Mouse (Mus musculus): ENCODE results near the gene Spesp1. TPM values are rescaled to one million over a fixed set of nuclear protein-coding genes. Genes with fewer than 3 reads are reported as not detected.

Gene Spesp1
- polyA plus RNA-seq, 1 experiment from 2014 or later: not detected

DNA sequence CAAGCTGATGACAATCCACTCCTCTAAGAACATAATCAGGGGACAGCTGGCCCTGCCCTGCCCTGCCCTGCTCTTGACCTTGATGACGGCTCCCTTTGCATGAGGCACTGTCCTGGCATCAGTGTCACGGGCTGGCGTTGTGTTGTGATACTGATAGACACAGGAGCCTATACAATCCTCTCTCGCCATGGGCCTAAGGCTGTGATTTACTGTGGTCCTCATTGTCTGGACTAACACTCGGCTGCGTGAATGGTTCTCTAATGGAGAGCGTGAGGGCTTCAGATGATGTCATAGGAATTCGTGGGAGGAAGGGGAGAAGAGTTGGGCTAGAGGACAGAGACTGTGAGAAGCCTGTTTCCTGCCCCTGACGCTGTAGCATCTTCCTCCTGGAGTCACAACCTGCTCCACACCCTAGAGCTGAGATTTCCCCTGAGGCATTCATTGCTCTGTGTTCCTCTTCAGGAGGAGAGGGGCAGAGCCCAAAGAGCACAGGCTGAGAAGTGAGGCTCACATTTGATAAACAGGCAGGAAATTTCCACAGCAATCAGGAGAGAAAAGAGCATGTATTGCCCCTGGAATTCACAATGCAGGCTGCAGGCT lies 44.5 kb downstream of the Spesp1 start:
- 52% methylated on average over 9 of the region's 9 CpGs for WGBS
- no peaks in the 10 kb centered on the region for H3K36me3 ChIP-seq (ENCODE audit: control insufficient read depth, insufficient read depth, low read length)
- no peak overlapping the region for H3K27ac ChIP-seq (ENCODE audit: low read length)
- H3K4me2 ChIP-seq (ENCODE audit: low read depth, low read length): no peak overlapping the region
- no peaks in the 10 kb centered on the region for H3K27me3 ChIP-seq (replicated peaks; ENCODE audit: control insufficient read depth, insufficient read depth, low read length)
- ATAC-seq: no peak
- H3K9ac ChIP-seq (ENCODE audit: low read depth, low read length): no peak overlapping the region
- H3K4me3 ChIP-seq (ENCODE audit: low read length): no peak overlapping the region
- no peaks in the 10 kb centered on the region for H3K9me3 ChIP-seq (ENCODE audit: control insufficient read depth, low read length)
- H3K4me1 ChIP-seq (ENCODE audit: control insufficient read depth, insufficient read depth, low read length): 0 out of 2 replicates have a peak, but pooled peaks cover 2% of the 10 kb centered on the region

- H3K9ac ChIP-seq (ENCODE audit: low read depth, low read length): no peak overlapping the region
- 82% methylated on average over 2 of the region's 2 CpGs for WGBS
- no peaks in the 10 kb centered on the region for H3K27me3 ChIP-seq (replicated peaks; ENCODE audit: control insufficient read depth, insufficient read depth, low read length)
- H3K36me3 ChIP-seq (ENCODE audit: control insufficient read depth, insufficient read depth, low read length): no peaks in the 10 kb centered on the region
- H3K9me3 ChIP-seq (ENCODE audit: control insufficient read depth, low read length): no peaks in the 10 kb centered on the region
- no peak overlapping the region for H3K4me2 ChIP-seq (ENCODE audit: low read depth, low read length)
- no peak overlapping the region for H3K4me3 ChIP-seq (ENCODE audit: low read length)
- ATAC-seq: no peak
- 0 out of 2 replicates have a peak, but pooled peaks cover 2% of the 10 kb centered on the region for H3K4me1 ChIP-seq (ENCODE audit: control insufficient read depth, insufficient read depth, low read length)
- H3K27ac ChIP-seq (ENCODE audit: low read length): no peak overlapping the region
Observed at GRCm38 (mm10) chr9:62235501-62235900, 46.5 kb downstream of the Spesp1 start.

DNA sequence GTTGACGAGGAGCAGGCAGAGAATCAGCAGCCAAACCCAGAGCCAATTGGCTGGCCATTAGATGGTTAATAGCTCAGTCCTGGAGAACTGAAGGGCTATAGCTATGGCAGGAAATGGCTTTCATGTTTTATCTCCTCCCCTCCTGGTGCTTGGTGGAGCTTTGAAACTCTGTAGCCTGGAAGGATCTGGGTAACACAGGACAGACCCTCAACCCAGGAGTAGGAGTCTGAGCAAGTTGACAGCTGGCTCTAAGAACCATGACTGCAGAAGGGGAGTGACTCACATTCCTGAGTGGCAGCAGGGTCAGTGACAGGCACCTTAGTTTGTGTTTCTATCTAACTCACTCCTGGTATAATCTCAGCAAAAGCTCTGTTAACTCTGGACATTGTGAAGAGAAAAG lies 49.4 kb downstream of the Spesp1 start:
- 38% methylated on average over 1 of the region's 1 CpGs for WGBS
- Histone ChIP-seq H3K9ac (ENCODE audit: low read depth, low read length) (no peak overlapping the region), H3K36me3 (ENCODE audit: control insufficient read depth, insufficient read depth, low read length) (no peaks in the 10 kb centered on the region), H3K27me3 (replicated peaks; ENCODE audit: control insufficient read depth, insufficient read depth, low read length) (no peaks in the 10 kb centered on the region), H3K4me3 (ENCODE audit: low read length) (no peak overlapping the region), H3K9me3 (ENCODE audit: control insufficient read depth, low read length) (no peaks in the 10 kb centered on the region), H3K4me2 (ENCODE audit: low read depth, low read length) (no peak overlapping the region), H3K27ac (ENCODE audit: low read length) (no peak overlapping the region), H3K4me1 (ENCODE audit: control insufficient read depth, insufficient read depth, low read length) (0 out of 2 replicates have a peak, but pooled peaks cover 2% of the 10 kb centered on the region)
- no peak for ATAC-seq

GRCm38 (mm10) chr9:62231046-62231445 lies 51.0 kb downstream of the Spesp1 start:
- Histone ChIP-seq H3K27me3 (replicated peaks; ENCODE audit: control insufficient read depth, insufficient read depth, low read length) (no peaks in the 10 kb centered on the region), H3K36me3 (ENCODE audit: control insufficient read depth, insufficient read depth, low read length) (no peaks in the 10 kb centered on the region), H3K27ac (ENCODE audit: low read length) (no peak overlapping the region), H3K9ac (ENCODE audit: low read depth, low read length) (no peak overlapping the region), H3K4me2 (ENCODE audit: low read depth, low read length) (no peak overlapping the region), H3K4me3 (ENCODE audit: low read length) (no peak overlapping the region), H3K9me3 (ENCODE audit: control insufficient read depth, low read length) (no peaks in the 10 kb centered on the region), H3K4me1 (ENCODE audit: control insufficient read depth, insufficient read depth, low read length) (0 out of 2 replicates have a peak, but pooled peaks cover 2% of the 10 kb centered on the region)
- peak; percentile 80 for ATAC-seq
- WGBS: 41% methylated on average over 3 of the region's 3 CpGs

- WGBS: 62% methylated on average over 2 of the region's 2 CpGs
- Histone ChIP-seq H3K4me2 (ENCODE audit: low read depth, low read length) (no peak overlapping the region), H3K9me3 (ENCODE audit: control insufficient read depth, low read length) (no peaks in the 10 kb centered on the region), H3K36me3 (ENCODE audit: control insufficient read depth, insufficient read depth, low read length) (no peaks in the 10 kb centered on the region), H3K9ac (ENCODE audit: low read depth, low read length) (no peak overlapping the region), H3K4me3 (ENCODE audit: low read length) (no peak overlapping the region), H3K4me1 (ENCODE audit: control insufficient read depth, insufficient read depth, low read length) (0 out of 2 replicates have a peak, but pooled peaks cover 2% of the 10 kb centered on the region), H3K27me3 (replicated peaks; ENCODE audit: control insufficient read depth, insufficient read depth, low read length) (no peaks in the 10 kb centered on the region), H3K27ac (ENCODE audit: low read length) (no peak overlapping the region)
- ATAC-seq: no peak
Observed at GRCm38 (mm10) chr9:62229985-62230384, 52.0 kb downstream of the Spesp1 start.

DNA sequence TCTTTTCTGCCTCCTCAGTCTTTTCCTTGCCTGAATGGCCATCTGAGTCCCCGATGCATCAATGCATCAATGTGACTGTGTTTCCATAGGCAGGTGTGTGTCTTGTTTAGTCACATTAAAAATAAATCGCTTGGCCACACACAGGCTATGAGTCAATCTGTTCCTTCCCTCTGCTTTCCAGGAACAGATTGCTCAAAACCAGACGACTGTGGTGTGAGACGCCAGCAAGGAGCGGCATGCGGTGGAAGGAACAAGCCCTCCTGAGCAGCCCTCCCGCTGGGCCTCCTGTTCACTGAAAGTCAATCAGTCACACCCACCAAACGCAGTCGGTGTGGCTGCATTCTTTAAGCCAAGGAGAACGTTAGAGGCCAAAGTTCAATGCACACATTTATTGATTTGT lies 59.5 kb downstream of the Spesp1 start:
- WGBS: 14% methylated on average over 10 of the region's 10 CpGs

DNA sequence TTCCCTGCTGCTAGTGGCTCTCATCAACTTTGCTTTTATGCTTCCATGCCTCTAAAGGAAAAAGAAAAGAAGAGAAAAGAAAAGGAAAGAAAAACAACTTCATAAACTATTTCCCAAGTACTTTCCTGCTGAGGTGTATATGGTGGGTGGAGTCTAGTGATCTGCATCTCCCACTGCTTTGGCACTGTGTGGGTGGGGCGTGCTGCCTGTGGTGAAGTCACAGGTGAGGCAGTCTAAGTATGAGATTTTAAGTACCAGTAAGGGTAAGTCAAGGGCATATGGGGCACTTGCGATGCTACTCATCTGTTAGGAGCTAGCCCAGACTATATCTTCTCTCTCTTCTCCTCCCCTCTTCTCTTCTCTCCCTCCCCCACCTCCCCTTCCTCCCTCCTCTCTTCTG lies 60.0 kb downstream of the Spesp1 start:
- H3K27ac ChIP-seq (ENCODE audit: low read length): peak overlapping the region; percentile 87
- ATAC-seq: peak; percentile 90
- H3K9ac ChIP-seq (ENCODE audit: low read depth, low read length): no peak overlapping the region
- H3K4me3 ChIP-seq (ENCODE audit: low read length): no peak overlapping the region
- peaks cover 10% of the 10 kb centered on the region for H3K4me1 ChIP-seq (ENCODE audit: control insufficient read depth, insufficient read depth, low read length)
- peak overlapping the region; percentile 34 for H3K4me2 ChIP-seq (ENCODE audit: low read depth, low read length)
- H3K9me3 ChIP-seq (ENCODE audit: control insufficient read depth, low read length): no peaks in the 10 kb centered on the region
- no peaks in the 10 kb centered on the region for H3K27me3 ChIP-seq (replicated peaks; ENCODE audit: control insufficient read depth, insufficient read depth, low read length)
- no peaks in the 10 kb centered on the region for H3K36me3 ChIP-seq (ENCODE audit: control insufficient read depth, insufficient read depth, low read length)
- WGBS: 69% methylated on average over 2 of the region's 2 CpGs

More for the DNA sequence above, 59.5 kb downstream of the Spesp1 start:
- peak overlapping the region; percentile 20; the same call in 1 of the 2 replicates for H3K4me3 ChIP-seq (ENCODE audit: low read length)
- no peaks in the 10 kb centered on the region for H3K36me3 ChIP-seq (ENCODE audit: control insufficient read depth, insufficient read depth, low read length)
- H3K27ac ChIP-seq (ENCODE audit: low read length): peak overlapping the region; percentile 87
- no peak overlapping the region; the same call in 1 of the 2 replicates for H3K9ac ChIP-seq (ENCODE audit: low read depth, low read length)
- H3K4me1 ChIP-seq (ENCODE audit: control insufficient read depth, insufficient read depth, low read length): peaks cover 10% of the 10 kb centered on the region
- peak; percentile 96 for ATAC-seq
- H3K9me3 ChIP-seq (ENCODE audit: control insufficient read depth, low read length): no peaks in the 10 kb centered on the region
- no peaks in the 10 kb centered on the region for H3K27me3 ChIP-seq (replicated peaks; ENCODE audit: control insufficient read depth, insufficient read depth, low read length)
- H3K4me2 ChIP-seq (ENCODE audit: low read depth, low read length): peak overlapping the region; percentile 34

Small RNA genes within 50 kb of the gene (microRNA-seq; reads per million reads assigned to microRNA genes)
- not detected for gene Gm25603

Other genes starting within 250 kb of the Spesp1 start
- gene Glce, start 159.6 kb downstream of the Spesp1 start, polyA plus RNA-seq (2015; fragmentation: Nextera tagmentation; extraction: Ambion mirVana): 16.0 and 16.1 TPM in 2 replicates
- 146 and 206 TPM in 2 replicates for gene Anp32a, start 59.1 kb upstream of the Spesp1 start, polyA plus RNA-seq (2015; fragmentation: Nextera tagmentation; extraction: Ambion mirVana)

Data from intestine, embryonic 16.5 days (tissue).